14 mouse cellular contexts compared by ENCODE assay signal in genomic region chr2:158140664-158141063, GRCm38 (mm10). TPM values are rescaled to one million over a fixed set of nuclear protein-coding genes. Genes with fewer than 3 reads are reported as not detected.
A peak's percentile ranks its signal among the peaks of the same experiment; 100 is the strongest.
DNase-seq lines count a peak whose midpoint lies in the region; ATAC-seq and TF ChIP-seq lines count a peak whose summit lies in the region.
"Had no signal": no experiment of that assay in that cellular context is flagged by ENCODE, and none has a peak within 500 bp of the region (broad histone marks: within the 10 kb centered on the region; RNA-seq: fewer than 3 reads in every experiment).

No protein-coding gene starts in this region.

- peak overlapping the region; percentile 28 for H3K9ac ChIP-seq in heart, adult 2 months (ENCODE audit: low read depth, low read length)
- H3K9ac ChIP-seq in lung, embryonic 16.5 days (ENCODE audit: low read length), result 0 out of 2 replicates have a peak overlapping the region, but pooled peaks have one; percentile 4
- no peak overlapping the region for H3K9ac ChIP-seq in stomach, embryonic 15.5 days
- H3K9ac ChIP-seq: forebrain, embryonic 12.5 days had no signal

- ATAC-seq in lung, embryonic 16.5 days (ENCODE audit: low read depth), result no peak
- ATAC-seq in stomach, embryonic 15.5 days (ENCODE audit: insufficient read depth, low FRiP score, low read depth), result no peak

- peak; percentile 91; the same call in 1 of the 2 replicates for TF ChIP-seq EP300 in heart, adult 2 months (IDR thresholded peaks at IDR 0.05; ENCODE audit: insufficient read depth, low read depth, low read length)

- H3K27ac ChIP-seq in heart, adult 2 months, result peak overlapping the region; percentile 90
- H3K27ac ChIP-seq in lung, embryonic 16.5 days (ENCODE audit: low read length), result peak overlapping the region; percentile 82
- H3K27ac ChIP-seq in stomach, embryonic 15.5 days, result peak overlapping the region; percentile 61; the same call in 1 of the 2 replicates
- no peak overlapping the region for H3K27ac ChIP-seq in thymus, adult 2 months (ENCODE audit: control insufficient read depth, insufficient read depth, low read length)
- H3K27ac ChIP-seq: forebrain, embryonic 12.5 days had no signal

- TF ChIP-seq POLR2A in heart, adult 2 months (IDR thresholded peaks at IDR 0.05; ENCODE audit: insufficient read depth, low read depth, low read length), result no peak
- no peak for TF ChIP-seq POLR2A in lung, adult 2 months (IDR thresholded peaks at IDR 0.05; ENCODE audit: borderline replicate concordance, extremely low read depth, low read depth, low read length)
- no peak for TF ChIP-seq POLR2A in thymus, adult 2 months (IDR thresholded peaks at IDR 0.05; ENCODE audit: control insufficient read depth, extremely low read depth, insufficient read depth, low read length, poor library complexity)

- intact Hi-C loops in heart, adult 2 months (cut with DNase I), result loop anchor here (1.0 kb wide), 1 partner anchor 18 kb away; no protein-coding TSS in a partner anchor
- intact Hi-C loops in heart, postnatal 25 days (cut with DNase I), result no loop called here

- no peaks in the 10 kb centered on the region for H3K27me3 ChIP-seq in heart, adult 2 months (ENCODE audit: control insufficient read depth, insufficient read depth, low read length)
- H3K27me3 ChIP-seq in lung, embryonic 16.5 days (ENCODE audit: control insufficient read depth, insufficient read depth, low read depth, low read length), result no peaks in the 10 kb centered on the region
- H3K27me3 ChIP-seq in stomach, embryonic 15.5 days (replicated peaks), result no peaks in the 10 kb centered on the region
- H3K27me3 ChIP-seq in thymus, adult 2 months (ENCODE audit: control insufficient read depth, insufficient read depth, low read length), result no peaks in the 10 kb centered on the region; the same call in 1 of the 2 replicates

- H3K36me3 ChIP-seq in heart, adult 2 months (ENCODE audit: control insufficient read depth, insufficient read depth, low read length), result peaks cover 39% of the 10 kb centered on the region
- H3K36me3 ChIP-seq in lung, embryonic 16.5 days (ENCODE audit: control insufficient read depth, insufficient read depth, low read length), result 0 out of 2 replicates have a peak, but pooled peaks cover 5% of the 10 kb centered on the region
- no peaks in the 10 kb centered on the region for H3K36me3 ChIP-seq in stomach, embryonic 15.5 days
- no peaks in the 10 kb centered on the region for H3K36me3 ChIP-seq in thymus, adult 2 months (ENCODE audit: control insufficient read depth, insufficient read depth, low read length)
- H3K36me3 ChIP-seq: forebrain, embryonic 12.5 days had no signal

- no peaks in the 10 kb centered on the region for H3K79me2 ChIP-seq in heart, adult 2 months (replicated peaks; ENCODE audit: control insufficient read depth, insufficient read depth, low read length)

- no peak overlapping the region for H3K4me2 ChIP-seq in lung, embryonic 16.5 days (ENCODE audit: low read depth, low read length)
- no peak overlapping the region for H3K4me2 ChIP-seq in stomach, embryonic 15.5 days
- H3K4me2 ChIP-seq: forebrain, embryonic 12.5 days had no signal

- DNase-seq in heart, adult 2 months, result peak in 1 of 2 experiments; percentile 61
- DNase-seq in heart, postnatal 25 days (ENCODE audit: low spot score), result no peak
- no peak for DNase-seq in lung, adult 2 months
- peak; percentile 46 for DNase-seq in heart, postnatal 4 days
- no peak for DNase-seq in thymus, adult 2 months
- DNase-seq in spleen, postnatal 4 days (ENCODE audit: low spot score in 2 of 2), result no peak
- DNase-seq: cerebellum, adult 11-12 months; gastrocnemius, postnatal 10 days; kidney, adult 8-10 months; left cerebral cortex, postnatal 4 days; right cerebral cortex, postnatal 14 days had no signal

- no peaks in the 10 kb centered on the region for H3K9me3 ChIP-seq in lung, embryonic 16.5 days (ENCODE audit: control insufficient read depth, low read length)
- no peaks in the 10 kb centered on the region for H3K9me3 ChIP-seq in stomach, embryonic 15.5 days
- H3K9me3 ChIP-seq: forebrain, embryonic 12.5 days had no signal

- TF ChIP-seq CTCF in heart, adult 2 months (IDR thresholded peaks at IDR 0.05), result no peak
- TF ChIP-seq CTCF in lung, adult 2 months (IDR thresholded peaks at IDR 0.05; ENCODE audit: insufficient read depth, low read length), result no peak
- TF ChIP-seq CTCF in thymus, adult 2 months (IDR thresholded peaks at IDR 0.05; ENCODE audit: borderline replicate concordance, control insufficient read depth, extremely low read depth, insufficient read depth, low read length, poor library complexity), result no peak

- H3K4me1 ChIP-seq in heart, adult 2 months (ENCODE audit: control insufficient read depth, insufficient read depth, low read length), result peaks cover 48% of the 10 kb centered on the region
- peaks cover 67% of the 10 kb centered on the region for H3K4me1 ChIP-seq in lung, embryonic 16.5 days (replicated peaks; ENCODE audit: control insufficient read depth, insufficient read depth, low read length)
- H3K4me1 ChIP-seq in lung, adult 2 months (ENCODE audit: control insufficient read depth, insufficient read depth, low read length), result peaks cover 51% of the 10 kb centered on the region
- H3K4me1 ChIP-seq in stomach, embryonic 15.5 days, result peaks cover 54% of the 10 kb centered on the region
- H3K4me1 ChIP-seq in thymus, adult 2 months (replicated peaks; ENCODE audit: control insufficient read depth, insufficient read depth, low read length), result no peaks in the 10 kb centered on the region

- H3K4me3 ChIP-seq in heart, adult 2 months, result peak overlapping the region; percentile 9; the same call in 1 of the 2 replicates
- no peak overlapping the region for H3K4me3 ChIP-seq in lung, embryonic 16.5 days (ENCODE audit: low read length)
- H3K4me3 ChIP-seq in lung, adult 2 months (replicated peaks; ENCODE audit: extremely low read depth, low read depth, low read length), result no peak overlapping the region
- no peak overlapping the region for H3K4me3 ChIP-seq in stomach, embryonic 15.5 days (replicated peaks)
- H3K4me3 ChIP-seq in thymus, adult 2 months (ENCODE audit: control insufficient read depth, insufficient read depth, low read length), result no peak overlapping the region
- H3K4me3 ChIP-seq: forebrain, embryonic 12.5 days had no signal

- WGBS in heart, adult 2 months, result 23% methylated on average over 5 of the region's 5 CpGs
- WGBS in lung, embryonic 16.5 days, result 84% methylated on average over 5 of the region's 5 CpGs
- 49% methylated on average over 5 of the region's 5 CpGs for WGBS in lung, adult 2 months
- WGBS in stomach, embryonic 15.5 days, result 75% methylated on average over 5 of the region's 5 CpGs
- 92% methylated on average over 5 of the region's 5 CpGs for WGBS in thymus, adult 2 months

RNA-seq across cellular contexts. Expression of gene Tgm2, which starts 5.6 kb away (rescaled TPM):
- total RNA-seq in heart, adult 2 months (2021), result 100 to 1,000 TPM; 270 to 286 TPM
- 155 and 205 TPM in 2 replicates for polyA plus RNA-seq in heart, adult 2 months (2012; rRNA removed)
- 100 to 1,000 TPM; 238 to 253 TPM for total RNA-seq in heart, postnatal 25 days (2021)
- polyA plus RNA-seq in lung, embryonic 16.5 days (2015; fragmentation: Nextera tagmentation; extraction: Ambion mirVana), result 75.8 and 81.6 TPM in 2 replicates
- polyA plus RNA-seq in lung, adult 2 months (2012; rRNA removed), result 285 and 297 TPM in 2 replicates
- total RNA-seq in heart, postnatal 4 days (2021), result 100 to 1,000 TPM; 254 to 273 TPM
- polyA plus RNA-seq in stomach, embryonic 15.5 days (2015; fragmentation: Nextera tagmentation; extraction: Ambion mirVana), result 91.7 and 93.1 TPM in 2 replicates
- 32.8 and 37.6 TPM in 2 replicates for polyA plus RNA-seq in thymus, adult 2 months (2012; rRNA removed)
